Mouse (Mus musculus) spleen, adult 2 months (tissue): ENCODE data around the gene Nmt1. TPM values are rescaled to one million over a fixed set of nuclear protein-coding genes. Genes with fewer than 3 reads are reported as not detected.

ENCODE experiments used
- DNase-seq, 2 experiments: peaks; one replicate each; pipeline versions ENCODE4 v3.0.0 to v3.0.0-alpha.2; 2012 to 2021; ENCODE audit warnings: low spot score in 2 of 2, low read depth in 1 of 2
- H3K27ac ChIP-seq: fragments of 200-500 bp; 2 replicates; pipeline ENCODE4 v1.5.1; 2012; ENCODE audit warnings: low read length, inconsistent platforms; ENCODE audit not compliant: insufficient read depth
- H3K27me3 ChIP-seq: fragments of 200-500 bp; 2 replicates; pipeline ENCODE4 v1.6.1; 2012; ENCODE audit warnings: mild to moderate bottlenecking, moderate library complexity, low read length, inconsistent platforms; ENCODE audit not compliant: control insufficient read depth, insufficient read depth
- H3K36me3 ChIP-seq: fragments of 200-500 bp; 2 replicates; pipeline ENCODE4 v1.6.1; 2012; ENCODE audit warnings: mild to moderate bottlenecking, low read length, inconsistent platforms; ENCODE audit not compliant: control insufficient read depth, insufficient read depth
- H3K4me1 ChIP-seq: fragments of 200-500 bp; 2 replicates; pipeline ENCODE4 v1.6.1; 2011; ENCODE audit warnings: inconsistent platforms; ENCODE audit not compliant: control insufficient read depth, insufficient read depth, insufficient read length
- H3K4me3 ChIP-seq: fragments of 200-500 bp; 2 replicates; pipeline ENCODE4 v1.5.1; 2011; ENCODE audit warnings: mild to moderate bottlenecking, inconsistent platforms; ENCODE audit not compliant: insufficient read depth, insufficient read length; ENCODE audit errors: extremely low read depth
- CTCF ChIP-seq: fragments of 200-500 bp; IDR thresholded peaks from 2 replicates; pipeline ENCODE4 v1.5.1; 2011; ENCODE audit warnings: mild to moderate bottlenecking, inconsistent platforms; ENCODE audit not compliant: insufficient read depth, insufficient read length, insufficient replicate concordance; ENCODE audit errors: extremely low read depth
- POLR2A ChIP-seq: fragments of 200-500 bp; IDR thresholded peaks from 2 replicates; pipeline ENCODE4 v1.6.1; 2011; ENCODE audit warnings: low read depth, low read length, inconsistent platforms
- whole genome bisulfite sequencing: fragments of 180-500 bp; shearing (Covaris S2); methylation state at CpG from one replicate; pipeline ENCODE4 v1.1.7; 2018; 5-methylcytosine and 5-hydroxymethylcytosine counted together
- polyA plus RNA-seq: library from polyadenylated mRNA; depleted of rRNA; stranded (reverse); fragments of >200 nt; gene quantifications from 2 replicates; pipeline ENCODE4 v1.2.3, GENCODE M21; 2012

Gene Nmt1
- polyA plus RNA-seq, 1 experiment: 23.9 TPM

GRCm38 (mm10) chr11:103042828-103043227, 14.8 kb downstream of the Nmt1 start:
- TF ChIP-seq POLR2A (no peak), CTCF (no peak)
- 87% methylated on average over 4 of the region's 4 CpGs for WGBS
- Histone ChIP-seq H3K36me3 (peaks cover 26% of the 10 kb centered on the region), H3K4me3 (no peak overlapping the region), H3K4me1 (no peaks in the 10 kb centered on the region), H3K27me3 (no peaks in the 10 kb centered on the region), H3K27ac (no peak overlapping the region)
- no peak for DNase-seq

GRCm38 (mm10) chr11:103043982-103044381, 16.0 kb downstream of the Nmt1 start:
- Histone ChIP-seq H3K27me3 (no peaks in the 10 kb centered on the region), H3K27ac (no peak overlapping the region), H3K4me3 (no peak overlapping the region), H3K36me3 (peaks cover 26% of the 10 kb centered on the region), H3K4me1 (no peaks in the 10 kb centered on the region)
- 95% methylated on average over 3 of the region's 3 CpGs for WGBS
- DNase-seq: no peak
- TF ChIP-seq CTCF (no peak), POLR2A (no peak)

GRCm38 (mm10) chr11:103046286-103046685, 18.3 kb downstream of the Nmt1 start:
- H3K36me3 ChIP-seq: peaks cover 32% of the 10 kb centered on the region
- H3K4me1 ChIP-seq: no peaks in the 10 kb centered on the region
- H3K27me3 ChIP-seq: no peaks in the 10 kb centered on the region
- WGBS: 91% methylated on average over 8 of the region's 8 CpGs
- no peak for DNase-seq
- TF ChIP-seq POLR2A (no peak), CTCF (no peak)
- no peak overlapping the region for H3K4me3 ChIP-seq
- H3K27ac ChIP-seq: no peak overlapping the region

- H3K27ac ChIP-seq: no peak overlapping the region
- DNase-seq: no peak
- 78% methylated on average over 5 of the region's 5 CpGs for WGBS
- TF ChIP-seq POLR2A (no peak), CTCF (no peak)
- no peaks in the 10 kb centered on the region for H3K27me3 ChIP-seq
- peaks cover 30% of the 10 kb centered on the region for H3K36me3 ChIP-seq
- H3K4me3 ChIP-seq: no peak overlapping the region
- H3K4me1 ChIP-seq: no peaks in the 10 kb centered on the region
Measured at GRCm38 (mm10) chr11:103049611-103050010, 21.6 kb downstream of the Nmt1 start.

- Histone ChIP-seq H3K27ac (no peak overlapping the region), H3K4me1 (no peaks in the 10 kb centered on the region), H3K36me3 (peaks cover 28% of the 10 kb centered on the region), H3K4me3 (no peak overlapping the region), H3K27me3 (no peaks in the 10 kb centered on the region)
- 91% methylated on average over 9 of the region's 9 CpGs for WGBS
- DNase-seq: no peak
- TF ChIP-seq CTCF: no peak
- no peak for TF ChIP-seq POLR2A
Measured at GRCm38 (mm10) chr11:103050153-103050552, 22.2 kb downstream of the Nmt1 start.

GRCm38 (mm10) chr11:103051249-103051691, 23.3 kb downstream of the Nmt1 start:
- no peak for DNase-seq
- no peak overlapping the region for H3K4me3 ChIP-seq
- TF ChIP-seq CTCF (no peak), POLR2A (no peak)
- no peak overlapping the region for H3K27ac ChIP-seq
- WGBS: 63% methylated on average over 8 of the region's 8 CpGs
- peaks cover 30% of the 10 kb centered on the region for H3K36me3 ChIP-seq
- H3K27me3 ChIP-seq: no peaks in the 10 kb centered on the region
- no peaks in the 10 kb centered on the region for H3K4me1 ChIP-seq

GRCm38 (mm10) chr11:103052078-103052477, 24.1 kb downstream of the Nmt1 start:
- Histone ChIP-seq H3K27me3 (no peaks in the 10 kb centered on the region), H3K4me3 (no peak overlapping the region), H3K4me1 (no peaks in the 10 kb centered on the region), H3K36me3 (peaks cover 31% of the 10 kb centered on the region), H3K27ac (no peak overlapping the region)
- TF ChIP-seq CTCF: no peak
- no peak for TF ChIP-seq POLR2A
- 94% methylated on average over 6 of the region's 6 CpGs for WGBS
- no peak for DNase-seq
